Mouse (Mus musculus) induced T-regulatory cell, adult 2 months (primary cell): Measurements from ENCODE around the gene Ryr2.
"Not testable (repeated sequence)": the region's sequence is repeated elsewhere in the genome, so short reads cannot be mapped to it uniquely, and the experiment has no call there.

Experiments
- DNase-seq: peaks from one replicate; pipeline ENCODE4 v3.0.0-alpha.2; 2012; ENCODE audit warnings: low read depth

Gene Ryr2

GRCm38 (mm10) chr13:11880503-11881227 lies 226.1 kb downstream of the Ryr2 start:
- no peak for DNase-seq

GRCm38 (mm10) chr13:11879037-11879436 lies 227.7 kb downstream of the Ryr2 start:
- DNase-seq: no peak

GRCm38 (mm10) chr13:11874852-11875251 lies 231.9 kb downstream of the Ryr2 start:
- DNase-seq: no peak

GRCm38 (mm10) chr13:11869971-11870370 lies 236.8 kb downstream of the Ryr2 start:
- DNase-seq: no peak

- DNase-seq: no peak
These were observed 237.3 kb downstream of the Ryr2 start for GRCm38 (mm10) chr13:11869486-11869885.

- DNase-seq: no peak
These were observed 237.8 kb downstream of the Ryr2 start for GRCm38 (mm10) chr13:11868979-11869378.

GRCm38 (mm10) chr13:11868056-11868455 lies 238.7 kb downstream of the Ryr2 start:
- DNase-seq: no peak

GRCm38 (mm10) chr13:11865261-11865660 lies 241.5 kb downstream of the Ryr2 start:
- DNase-seq: no peak

GRCm38 (mm10) chr13:11851691-11852090 lies 255.1 kb downstream of the Ryr2 start:
- no peak for DNase-seq

GRCm38 (mm10) chr13:11843889-11844288 lies 262.9 kb downstream of the Ryr2 start:
- DNase-seq: no peak

- no peak for DNase-seq
These were observed 268.9 kb downstream of the Ryr2 start for GRCm38 (mm10) chr13:11837870-11838269.

GRCm38 (mm10) chr13:11837152-11837551 lies 269.6 kb downstream of the Ryr2 start:
- DNase-seq: no peak

GRCm38 (mm10) chr13:11836304-11837078 lies 270.3 kb downstream of the Ryr2 start:
- DNase-seq: no peak

- DNase-seq: no peak
These were observed 275.5 kb downstream of the Ryr2 start for GRCm38 (mm10) chr13:11831210-11831609.

- DNase-seq: peak; percentile 1
These were observed 281.1 kb downstream of the Ryr2 start for GRCm38 (mm10) chr13:11825563-11826226.

GRCm38 (mm10) chr13:11818723-11819122 lies 288.0 kb downstream of the Ryr2 start:
- DNase-seq: no peak

GRCm38 (mm10) chr13:11809365-11809764 lies 297.4 kb downstream of the Ryr2 start:
- not testable (repeated sequence) for DNase-seq

GRCm38 (mm10) chr13:11792536-11792935 lies 314.2 kb downstream of the Ryr2 start:
- no peak for DNase-seq

- no peak for DNase-seq
These were observed 316.2 kb downstream of the Ryr2 start for GRCm38 (mm10) chr13:11790536-11790935.

GRCm38 (mm10) chr13:11782411-11783155 lies 324.2 kb downstream of the Ryr2 start:
- no peak for DNase-seq

- no peak for DNase-seq
These were observed 325.7 kb downstream of the Ryr2 start for GRCm38 (mm10) chr13:11781065-11781464.

- no peak for DNase-seq
These were observed 329.0 kb downstream of the Ryr2 start for GRCm38 (mm10) chr13:11777726-11778125.
